Mouse (Mus musculus): ENCODE data around the gene Bcam. TPM values are rescaled to one million over a fixed set of nuclear protein-coding genes. Genes with fewer than 3 reads are reported as not detected.

The Bcam gene
- polyA plus RNA-seq, 1 experiment: 29.3 TPM

DNA sequence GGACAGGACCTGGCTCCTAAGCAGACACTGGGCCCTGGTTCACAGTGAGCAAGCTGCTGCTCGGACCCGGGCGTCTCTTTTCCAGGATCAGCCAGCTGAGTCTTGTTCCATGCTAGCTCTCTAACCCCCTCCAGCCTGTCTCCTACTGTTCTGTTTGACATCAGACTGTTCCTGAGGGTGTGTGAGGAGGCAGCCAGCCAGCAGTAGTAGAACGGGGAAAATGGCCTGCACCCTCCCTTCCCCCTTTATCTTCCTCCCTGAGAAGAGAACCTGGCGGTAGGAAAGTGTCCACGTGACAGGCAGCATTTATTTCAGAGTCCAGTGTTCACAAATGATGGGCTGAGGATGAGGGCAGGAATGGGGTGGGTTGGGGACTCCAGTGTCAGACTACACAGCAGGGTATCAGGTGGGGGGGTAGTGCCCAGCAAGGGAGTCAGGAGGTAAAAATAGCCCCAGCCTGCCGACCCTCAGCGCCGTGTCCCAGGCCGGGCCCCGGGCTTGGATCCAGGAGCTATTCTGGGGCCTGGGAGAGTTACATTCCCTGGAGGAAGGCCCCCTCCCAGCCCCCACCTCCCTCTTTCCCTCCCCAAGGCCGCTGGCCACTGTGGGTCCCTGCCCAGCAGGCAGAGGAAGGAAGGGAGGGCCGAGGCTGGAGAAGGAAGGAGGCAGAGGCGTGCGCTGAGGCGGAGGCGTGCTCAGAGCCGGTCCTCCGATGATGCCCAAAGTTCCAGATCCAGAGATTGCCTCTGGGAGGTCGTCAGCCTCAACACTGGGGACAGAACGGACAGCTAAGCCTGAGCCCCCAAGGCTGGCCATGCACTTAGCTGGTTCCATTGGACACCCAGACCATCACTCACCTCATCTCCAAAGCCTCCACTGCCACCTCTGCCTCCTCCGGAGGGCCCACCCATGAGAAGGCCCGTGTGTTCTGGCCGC, 14.7 kb downstream of the Bcam start:
- Histone ChIP-seq H3K4me3 (no peak overlapping the region), H3K4me2 (ENCODE audit: low read depth) (no peak overlapping the region), H3K27me3 (ENCODE audit: control insufficient read depth, insufficient read depth, insufficient read length) (no peaks in the 10 kb centered on the region), H3K36me3 (ENCODE audit: control insufficient read depth, insufficient read depth) (no peaks in the 10 kb centered on the region), H3K79me2 (ENCODE audit: control insufficient read depth, insufficient read depth) (no peaks in the 10 kb centered on the region), H3ac (ENCODE audit: control insufficient read depth, insufficient read length) (no peak overlapping the region)
- TF ChIP-seq SRF (IDR thresholded peaks at IDR 0.05; ENCODE audit: control insufficient read depth, insufficient read length, low read depth): no peak
- TF ChIP-seq REST (IDR thresholded peaks at IDR 0.05; ENCODE audit: insufficient read depth, insufficient read length): no peak
- no peak for TF ChIP-seq E2F4 (IDR thresholded peaks at IDR 0.05; ENCODE audit: insufficient read depth)
- TF ChIP-seq TCF3 (IDR thresholded peaks at IDR 0.05; ENCODE audit: insufficient read length, low read depth): no peak
- TF ChIP-seq TCF12 (IDR thresholded peaks at IDR 0.05; ENCODE audit: insufficient read depth, poor library complexity, severe bottlenecking): no peak
- no peak for TF ChIP-seq USF1 (IDR thresholded peaks at IDR 0.05; ENCODE audit: low read depth)
- TF ChIP-seq POLR2A (IDR thresholded peaks at IDR 0.05; ENCODE audit: insufficient read length, low read depth): no peak
- no peak for TF ChIP-seq POLR2AphosphoS2 (IDR thresholded peaks at IDR 0.05; ENCODE audit: insufficient read length, low read depth)
- TF ChIP-seq CEBPB (IDR thresholded peaks at IDR 0.05; ENCODE audit: insufficient read depth, poor library complexity, severe bottlenecking): no peak
- TF ChIP-seq MAX (IDR thresholded peaks at IDR 0.05; ENCODE audit: low read depth): no peak
- TF ChIP-seq MYOG (IDR thresholded peaks at IDR 0.05; ENCODE audit: control insufficient read depth in 1 of 3, insufficient read depth in 1 of 3, insufficient read length in 2 of 3, low read depth in 2 of 3): no peak
- TF ChIP-seq MYOD1 (IDR thresholded peaks at IDR 0.05; ENCODE audit: control insufficient read depth in 1 of 3, insufficient read length in 2 of 3, low read depth in 2 of 3): no peak

DNA sequence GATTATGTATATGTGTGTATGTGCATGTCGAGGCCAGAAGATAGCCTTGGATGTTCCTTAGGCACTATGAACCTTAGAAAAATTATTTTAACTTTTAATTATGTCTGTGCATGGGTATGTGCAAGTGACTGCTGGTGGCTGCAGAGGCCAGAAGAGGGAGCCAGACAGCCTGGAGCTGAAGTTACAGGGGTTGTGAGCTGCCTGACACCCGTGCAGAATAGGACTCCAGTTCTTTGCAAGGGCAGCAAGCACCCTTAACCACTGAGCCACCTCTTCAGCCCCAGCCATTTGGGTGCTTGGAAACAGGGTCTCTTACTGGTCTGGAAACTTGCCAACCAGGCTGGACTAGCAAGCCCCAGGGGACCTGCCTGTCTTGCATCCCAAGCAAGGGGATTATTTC, 15.8 kb downstream of the Bcam start:
- TF ChIP-seq POLR2A (IDR thresholded peaks at IDR 0.05; ENCODE audit: insufficient read length, low read depth) (no peak), TCF3 (IDR thresholded peaks at IDR 0.05; ENCODE audit: insufficient read length, low read depth) (no peak), E2F4 (IDR thresholded peaks at IDR 0.05; ENCODE audit: insufficient read depth) (no peak), MAX (IDR thresholded peaks at IDR 0.05; ENCODE audit: low read depth) (no peak), REST (IDR thresholded peaks at IDR 0.05; ENCODE audit: insufficient read depth, insufficient read length) (no peak), TCF12 (IDR thresholded peaks at IDR 0.05; ENCODE audit: insufficient read depth, poor library complexity, severe bottlenecking) (no peak), MYOD1 (IDR thresholded peaks at IDR 0.05; ENCODE audit: control insufficient read depth in 1 of 3, insufficient read length in 2 of 3, low read depth in 2 of 3) (no peak), MYOG (IDR thresholded peaks at IDR 0.05; ENCODE audit: control insufficient read depth in 1 of 3, insufficient read depth in 1 of 3, insufficient read length in 2 of 3, low read depth in 2 of 3) (no peak), POLR2AphosphoS2 (IDR thresholded peaks at IDR 0.05; ENCODE audit: insufficient read length, low read depth) (no peak), USF1 (IDR thresholded peaks at IDR 0.05; ENCODE audit: low read depth) (no peak), CEBPB (IDR thresholded peaks at IDR 0.05; ENCODE audit: insufficient read depth, poor library complexity, severe bottlenecking) (no peak)
- H3K36me3 ChIP-seq (ENCODE audit: control insufficient read depth, insufficient read depth): no peaks in the 10 kb centered on the region
- H3K27me3 ChIP-seq (ENCODE audit: control insufficient read depth, insufficient read depth, insufficient read length): no peaks in the 10 kb centered on the region
- no peaks in the 10 kb centered on the region for H3K79me2 ChIP-seq (ENCODE audit: control insufficient read depth, insufficient read depth)
- no peak overlapping the region for H3K4me2 ChIP-seq (ENCODE audit: low read depth)
- no peak overlapping the region for H3ac ChIP-seq (ENCODE audit: control insufficient read depth, insufficient read length)
- no peak overlapping the region for H3K4me3 ChIP-seq

GRCm38 (mm10) chr7:19754065-19754464, 16.8 kb downstream of the Bcam start:
- Histone ChIP-seq H3K79me2 (ENCODE audit: control insufficient read depth, insufficient read depth) (no peaks in the 10 kb centered on the region), H3K4me2 (ENCODE audit: low read depth) (no peak overlapping the region), H3K36me3 (ENCODE audit: control insufficient read depth, insufficient read depth) (no peaks in the 10 kb centered on the region), H3K4me3 (no peak overlapping the region), H3ac (ENCODE audit: control insufficient read depth, insufficient read length) (no peak overlapping the region), H3K27me3 (ENCODE audit: control insufficient read depth, insufficient read depth, insufficient read length) (no peaks in the 10 kb centered on the region)
- TF ChIP-seq POLR2A (IDR thresholded peaks at IDR 0.05; ENCODE audit: insufficient read length, low read depth) (no peak), SRF (IDR thresholded peaks at IDR 0.05; ENCODE audit: control insufficient read depth, insufficient read length, low read depth) (no peak), MYOD1 (IDR thresholded peaks at IDR 0.05; ENCODE audit: control insufficient read depth in 1 of 3, insufficient read length in 2 of 3, low read depth in 2 of 3) (no peak), E2F4 (IDR thresholded peaks at IDR 0.05; ENCODE audit: insufficient read depth) (no peak)

DNA sequence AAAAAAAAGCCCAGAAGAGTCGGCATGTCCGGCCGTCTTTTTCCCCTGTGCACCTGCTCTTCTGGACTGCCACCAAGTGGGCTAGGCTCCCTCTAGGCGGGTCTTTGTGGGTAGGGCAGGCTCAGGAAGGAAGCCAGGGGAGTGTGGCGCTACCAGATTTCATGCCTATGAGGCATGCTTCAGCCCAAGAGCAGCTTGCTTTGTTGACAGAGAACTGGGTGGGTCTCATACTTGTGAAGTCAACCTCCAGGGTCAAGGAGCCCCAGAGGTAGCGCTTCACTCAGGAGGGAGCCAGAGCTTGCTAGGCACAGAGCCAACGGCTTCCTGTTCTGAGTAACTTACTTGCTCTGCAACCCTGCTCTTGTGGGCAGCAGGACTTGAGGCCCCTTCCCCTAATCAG, 17.2 kb downstream of the Bcam start:
- TF ChIP-seq TCF3 (IDR thresholded peaks at IDR 0.05; ENCODE audit: insufficient read length, low read depth) (no peak), TCF12 (IDR thresholded peaks at IDR 0.05; ENCODE audit: insufficient read depth, poor library complexity, severe bottlenecking) (no peak), MYOD1 (IDR thresholded peaks at IDR 0.05; ENCODE audit: control insufficient read depth in 1 of 3, insufficient read length in 2 of 3, low read depth in 2 of 3) (peak in 2 of 3 experiments; percentile 37 to 53), MYOG (IDR thresholded peaks at IDR 0.05; ENCODE audit: control insufficient read depth in 1 of 3, insufficient read depth in 1 of 3, insufficient read length in 2 of 3, low read depth in 2 of 3) (peak in 2 of 3 experiments; percentile 33 to 75)
- Histone ChIP-seq H3K4me2 (ENCODE audit: low read depth) (no peak overlapping the region), H3K36me3 (ENCODE audit: control insufficient read depth, insufficient read depth) (no peaks in the 10 kb centered on the region), H3K27me3 (ENCODE audit: control insufficient read depth, insufficient read depth, insufficient read length) (no peaks in the 10 kb centered on the region), H3K79me2 (ENCODE audit: control insufficient read depth, insufficient read depth) (no peaks in the 10 kb centered on the region), H3K4me3 (no peak overlapping the region), H3ac (ENCODE audit: control insufficient read depth, insufficient read length) (no peak overlapping the region)

DNA sequence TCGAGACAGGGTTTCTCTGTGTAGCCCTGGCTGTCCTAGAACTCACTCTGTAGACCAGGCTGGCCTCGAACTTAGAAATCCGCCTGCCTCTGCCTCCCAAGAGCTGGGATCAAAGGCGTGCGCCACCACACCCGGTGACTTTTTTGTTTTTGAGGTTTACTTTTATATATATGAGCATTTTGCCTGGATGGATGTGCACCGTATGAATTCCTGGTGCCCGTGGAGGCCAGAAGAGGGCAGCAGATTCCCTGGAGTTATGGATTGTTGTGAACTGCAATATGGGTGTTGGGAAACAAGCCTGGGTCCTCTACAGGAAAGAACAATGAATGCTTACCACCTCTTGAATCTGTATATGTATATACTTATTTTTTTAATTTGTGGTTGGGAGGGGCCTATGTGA, 18.2 kb downstream of the Bcam start:
- Histone ChIP-seq H3K36me3 (ENCODE audit: control insufficient read depth, insufficient read depth) (no peaks in the 10 kb centered on the region), H3K4me3 (no peak overlapping the region), H3K4me2 (ENCODE audit: low read depth) (no peak overlapping the region), H3K79me2 (ENCODE audit: control insufficient read depth, insufficient read depth) (no peaks in the 10 kb centered on the region), H3ac (ENCODE audit: control insufficient read depth, insufficient read length) (no peak overlapping the region), H3K27me3 (ENCODE audit: control insufficient read depth, insufficient read depth, insufficient read length) (no peaks in the 10 kb centered on the region)
- TF ChIP-seq USF1 (IDR thresholded peaks at IDR 0.05; ENCODE audit: low read depth): no peak
- no peak for TF ChIP-seq MYOG (IDR thresholded peaks at IDR 0.05; ENCODE audit: control insufficient read depth in 1 of 3, insufficient read depth in 1 of 3, insufficient read length in 2 of 3, low read depth in 2 of 3)
- no peak for TF ChIP-seq POLR2AphosphoS2 (IDR thresholded peaks at IDR 0.05; ENCODE audit: insufficient read length, low read depth)
- no peak for TF ChIP-seq TCF3 (IDR thresholded peaks at IDR 0.05; ENCODE audit: insufficient read length, low read depth)
- TF ChIP-seq CEBPB (IDR thresholded peaks at IDR 0.05; ENCODE audit: insufficient read depth, poor library complexity, severe bottlenecking): no peak
- no peak for TF ChIP-seq TCF12 (IDR thresholded peaks at IDR 0.05; ENCODE audit: insufficient read depth, poor library complexity, severe bottlenecking)
- no peak for TF ChIP-seq REST (IDR thresholded peaks at IDR 0.05; ENCODE audit: insufficient read depth, insufficient read length)
- TF ChIP-seq MAX (IDR thresholded peaks at IDR 0.05; ENCODE audit: low read depth): no peak
- no peak for TF ChIP-seq POLR2A (IDR thresholded peaks at IDR 0.05; ENCODE audit: insufficient read length, low read depth)
- no peak for TF ChIP-seq MYOD1 (IDR thresholded peaks at IDR 0.05; ENCODE audit: control insufficient read depth in 1 of 3, insufficient read length in 2 of 3, low read depth in 2 of 3)
